Mouse (Mus musculus): ENCODE results near the gene Ap4m1.

The Ap4m1 gene

GRCm38 (mm10) chr5:138171695-138172491, at the start of gene Ap4m1, which contains the start of gene Mcm7:
Gene Ap4m1 (plus strand): TSS chr5:138172002.
Gene Mcm7 (minus strand): TSS chr5:138172422.
- DNase-seq = peak; percentile 90

DNA sequence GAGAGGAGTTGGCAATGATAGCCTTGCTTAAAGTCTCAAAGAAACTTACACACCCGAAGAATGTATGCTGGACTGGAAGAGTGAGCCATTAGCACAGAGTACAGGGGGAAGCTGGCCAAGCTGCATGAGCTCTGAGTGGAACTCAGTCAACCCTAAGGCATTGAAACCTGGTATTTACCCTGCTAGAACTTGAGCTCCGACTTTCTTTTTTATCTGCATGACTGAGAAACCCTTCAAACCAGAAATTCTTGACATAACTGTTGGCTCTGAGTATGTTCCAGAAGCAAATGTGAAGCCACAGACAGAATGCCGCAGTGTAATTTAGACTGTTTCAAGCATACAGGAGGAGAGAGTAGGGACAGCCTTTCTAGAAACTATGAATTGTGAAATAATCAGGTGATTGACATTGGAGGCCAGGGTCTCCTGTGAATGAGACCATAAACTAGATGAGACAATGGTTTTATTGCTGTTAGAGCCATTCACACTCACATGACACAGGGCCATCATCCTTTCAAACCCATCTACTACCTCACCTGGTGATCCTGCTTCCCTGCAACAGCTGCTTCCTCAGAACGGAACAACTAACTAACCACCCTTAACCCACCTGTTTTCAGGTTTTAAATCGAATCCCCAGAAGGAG, 39.3 kb upstream of the Ap4m1 start:
- DNase-seq = no peak

GRCm38 (mm10) chr5:138137257-138137656, 34.5 kb upstream of the Ap4m1 start:
- DNase-seq = no peak

- peak; percentile 37 for DNase-seq
These were observed 33.8 kb upstream of the Ap4m1 start for GRCm38 (mm10) chr5:138137935-138138549.

DNA sequence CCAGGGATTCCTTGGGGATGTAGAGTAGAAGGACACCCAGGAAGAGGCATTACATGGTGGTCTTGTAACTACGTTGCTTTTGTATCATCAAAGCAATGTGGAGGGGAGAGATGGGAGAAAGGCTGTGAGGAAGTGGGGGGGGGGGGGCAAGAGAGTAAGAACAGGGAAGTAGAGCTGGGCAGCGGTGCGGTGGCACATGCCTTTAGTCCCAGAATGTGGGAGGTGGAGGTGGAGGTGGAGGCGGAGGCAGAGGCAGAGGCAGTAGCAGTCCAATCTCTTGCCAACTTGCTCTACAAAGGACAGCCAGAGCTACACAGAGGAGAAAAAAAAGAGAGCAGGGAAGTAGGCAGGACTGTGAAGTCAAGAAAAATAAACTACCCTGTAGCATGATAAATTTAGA, 33.2 kb upstream of the Ap4m1 start:
- no peak for DNase-seq

GRCm38 (mm10) chr5:138154390-138154789, 17.4 kb upstream of the Ap4m1 start:
- DNase-seq = no peak

GRCm38 (mm10) chr5:138155443-138155976, 16.3 kb upstream of the Ap4m1 start, which contains the start of gene Zfp113:
Gene Zfp113 (minus strand): TSS chr5:138155744.
- DNase-seq = peak; percentile 89

DNA sequence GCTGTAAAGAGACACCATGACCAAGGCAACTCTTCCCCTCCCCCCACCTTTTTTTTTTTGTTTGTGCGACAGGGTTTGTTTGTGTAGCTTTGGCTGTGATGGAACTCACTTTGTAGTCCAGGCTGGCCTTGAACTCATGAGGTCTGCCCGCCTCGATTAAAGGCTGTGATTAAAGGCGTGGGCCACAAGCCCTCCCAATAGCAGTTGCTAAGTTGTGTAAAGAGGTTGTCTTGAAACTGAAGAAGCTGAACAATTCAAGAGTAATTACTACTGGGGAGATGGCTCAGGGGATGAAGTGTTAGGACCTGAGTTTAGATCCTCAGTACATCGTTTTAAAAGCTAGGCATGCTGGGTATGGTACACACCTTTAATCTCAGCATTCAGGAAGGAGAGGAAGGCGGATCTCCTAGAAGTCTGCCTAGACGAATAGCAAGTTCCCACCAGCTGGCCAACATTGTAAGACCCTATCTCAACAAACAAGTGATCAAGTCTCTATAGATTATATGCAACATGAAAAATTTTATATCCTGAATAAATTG, 11.5 kb upstream of the Ap4m1 start:
- no peak for DNase-seq

- peak; percentile 95 for DNase-seq
These were observed 10.7 kb upstream of the Ap4m1 start, which contains the start of gene Cops6 for GRCm38 (mm10) chr5:138160842-138161665. Gene Cops6 (plus strand): TSS chr5:138161071.

- no peak for DNase-seq
These were observed 8.8 kb upstream of the Ap4m1 start for GRCm38 (mm10) chr5:138163046-138163445.

DNA sequence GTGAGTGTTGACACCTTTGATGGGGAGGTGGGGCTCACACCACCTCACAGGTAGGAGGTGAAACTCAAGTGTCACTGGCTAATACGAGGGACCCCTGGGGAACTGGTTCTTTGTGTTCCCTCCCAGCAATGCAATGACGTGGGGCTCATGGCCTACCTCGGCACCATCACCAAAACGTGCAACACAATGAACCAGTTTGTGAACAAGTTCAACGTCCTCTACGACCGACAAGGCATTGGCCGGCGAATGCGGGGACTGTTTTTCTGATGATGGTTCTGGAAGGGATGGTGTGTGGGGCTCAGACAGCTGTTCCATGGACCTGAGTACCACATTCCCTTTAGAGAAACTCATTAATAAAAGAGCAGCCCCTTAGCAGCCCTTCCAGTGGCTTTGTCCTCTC, 8.2 kb upstream of the Ap4m1 start:
- no peak for DNase-seq

DNA sequence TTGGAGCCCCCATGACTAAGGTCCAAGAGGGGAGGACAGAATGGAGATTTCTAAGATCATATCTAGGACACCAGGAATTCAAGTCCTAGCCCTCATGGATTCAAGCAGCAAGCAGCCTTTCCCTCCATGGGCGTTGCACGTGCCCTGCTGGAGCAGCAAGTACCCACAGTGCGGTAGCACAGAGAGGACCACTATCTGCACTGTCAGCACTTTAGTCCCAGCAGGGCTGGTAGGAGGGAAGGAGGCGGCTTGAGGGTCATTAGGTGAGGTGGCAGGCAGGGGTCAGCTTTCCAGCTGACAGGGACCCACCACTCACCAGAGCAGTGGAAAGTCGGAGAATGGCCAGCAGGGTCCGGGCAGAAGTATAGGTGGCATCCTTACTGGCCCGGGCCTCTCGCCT, 6.2 kb upstream of the Ap4m1 start:
- no peak for DNase-seq

- peak; percentile 92 for DNase-seq
These were observed 753 bp upstream of the Ap4m1 start for GRCm38 (mm10) chr5:138170936-138171561.

- DNase-seq = no peak
These were observed 1.4 kb downstream of the Ap4m1 start for GRCm38 (mm10) chr5:138173217-138173616.

DNA sequence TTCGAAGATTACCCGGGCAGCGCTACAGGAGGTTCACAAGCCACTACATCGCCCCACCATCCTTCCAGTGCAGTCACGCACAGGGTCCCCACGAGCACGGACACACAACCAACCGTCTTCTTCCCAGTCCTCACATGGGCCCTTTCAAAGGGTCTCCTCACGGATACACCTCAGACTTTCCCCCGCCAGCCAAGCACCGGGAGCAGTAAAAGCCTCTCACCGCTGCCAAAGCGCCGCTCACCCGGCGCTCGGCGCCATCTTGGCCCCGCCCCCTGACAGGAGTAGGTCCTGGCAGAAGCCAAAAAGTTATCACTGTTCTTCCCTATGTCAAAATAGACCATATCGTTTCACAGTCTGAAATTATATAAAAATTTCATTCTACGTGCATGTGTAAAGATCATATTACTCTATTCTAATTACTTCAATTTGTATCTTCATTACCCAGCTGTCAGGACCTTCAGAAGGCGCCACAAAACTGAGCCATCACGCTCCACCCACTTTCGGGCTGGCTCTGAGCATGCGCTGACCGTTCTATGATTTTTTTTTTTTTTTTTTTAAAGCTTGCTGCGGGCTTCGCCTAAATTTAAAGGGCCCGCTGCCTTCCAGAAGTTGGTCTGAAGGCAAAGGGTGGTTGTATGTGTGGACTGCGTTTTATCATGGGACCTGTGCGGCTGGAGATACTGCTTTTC, 15.3 kb downstream of the Ap4m1 start, which contains the start of the genes Taf6 and Cnpy4:
Gene Taf6, minus strand, starts transcription at position 502 of the 689 bp plus-strand sequence.
Gene Cnpy4, plus strand, starts transcription at position 536 of the 689 bp plus-strand sequence.
- peak; percentile 86 for DNase-seq

- peak; percentile 69 for DNase-seq
These were observed 16.0 kb downstream of the Ap4m1 start for GRCm38 (mm10) chr5:138187661-138188306.

DNA sequence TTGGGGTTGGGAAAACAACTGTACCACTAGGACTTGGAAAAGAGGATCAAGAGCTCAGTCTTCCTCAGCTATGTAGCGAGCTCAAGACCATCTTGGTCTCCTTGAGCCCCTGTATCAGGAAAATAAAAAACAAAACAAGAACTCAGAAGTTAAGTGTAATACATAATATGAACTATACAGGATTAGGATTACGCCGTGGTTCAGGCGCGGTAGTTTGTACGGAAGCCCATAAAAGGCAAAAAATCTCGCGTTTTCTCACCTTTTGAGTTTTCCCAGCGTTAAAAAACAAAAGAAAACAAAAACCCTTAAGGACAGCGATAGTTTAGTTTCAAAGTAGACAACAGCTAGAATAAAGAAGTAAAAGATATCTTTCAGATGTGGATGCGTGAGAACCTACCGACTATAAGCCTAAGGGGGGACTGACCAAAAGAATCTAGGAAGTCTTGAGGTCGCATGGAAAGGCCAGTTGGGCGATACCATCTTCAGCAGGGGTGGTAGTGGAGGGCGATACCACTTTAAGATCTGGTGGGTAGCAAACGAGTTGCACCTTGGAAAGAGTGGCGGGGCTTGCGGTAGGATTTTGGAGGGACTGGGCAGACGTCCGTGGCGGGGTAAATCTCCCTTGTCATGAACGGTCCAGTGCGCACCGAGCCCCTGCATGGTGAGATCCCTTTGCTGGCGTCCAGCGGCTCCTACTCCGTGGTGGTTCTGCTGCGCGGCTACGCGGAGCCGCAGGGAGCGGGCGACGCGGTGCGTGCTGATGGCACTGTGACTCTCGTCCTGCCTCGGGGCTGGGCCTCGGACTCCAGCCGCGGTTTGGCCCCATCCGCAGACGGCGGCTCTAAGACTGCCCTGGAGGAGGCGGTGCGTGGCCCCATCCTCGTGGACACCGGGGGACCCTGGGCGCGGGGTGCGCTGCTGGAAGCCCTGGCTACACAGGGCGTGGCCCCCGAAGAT, 22.2 kb downstream of the Ap4m1 start, which contains the start of gene Mblac1:
Gene Mblac1, plus strand, starts transcription at position 544 of the 957 bp plus-strand sequence.
- peak; percentile 87 for DNase-seq

DNA sequence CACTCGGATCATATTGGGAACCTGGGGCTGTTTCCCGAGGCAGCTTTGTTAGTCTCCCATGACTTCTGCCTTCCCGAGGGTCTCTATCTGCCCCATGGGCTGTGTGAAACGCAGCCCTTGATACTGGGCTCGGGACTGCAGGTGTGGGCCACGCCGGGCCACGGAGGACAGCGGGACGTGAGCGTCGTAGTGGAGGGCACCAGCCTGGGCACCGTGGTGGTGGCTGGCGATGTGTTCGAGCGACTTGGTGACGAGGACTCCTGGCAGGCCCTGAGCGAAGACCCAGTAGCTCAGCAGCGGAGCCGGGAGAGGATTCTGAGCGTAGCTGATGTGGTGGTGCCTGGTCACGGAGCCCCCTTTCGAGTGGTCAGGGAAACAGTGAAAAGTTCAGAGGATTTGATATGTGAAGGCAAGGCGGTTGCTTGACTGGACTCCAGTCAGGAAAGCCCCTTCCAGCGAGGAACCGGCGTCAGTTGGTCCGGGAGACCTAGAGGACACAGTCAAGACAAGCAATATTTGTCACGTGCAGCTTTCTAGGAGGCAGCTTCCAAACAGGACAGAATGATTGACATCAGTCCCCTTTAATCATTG, 23.0 kb downstream of the Ap4m1 start:
- DNase-seq = peak; percentile 37

- DNase-seq = no peak
These were observed 23.7 kb downstream of the Ap4m1 start for GRCm38 (mm10) chr5:138195463-138195862.

Measured in thymus, postnatal 25 days (tissue).